Mouse (Mus musculus) embryonic facial prominence, embryonic 12.5 days (tissue): ENCODE measurements around the gene Hist2h2ab. TPM values are rescaled to one million over a fixed set of nuclear protein-coding genes. Genes with fewer than 3 reads are reported as not detected.
"Not testable (repeated sequence)": the region's sequence is repeated elsewhere in the genome, so short reads cannot be mapped to it uniquely, and the experiment has no call there.

Experiments used
- ATAC-seq: fragments of 200-750 bp; cut with Nextera tagmentation; 2 replicates; pipeline ENCODE4 v1.8.0; 2017; ENCODE audit not compliant: insufficient number of reproducible peaks, insufficient read depth, low FRiP score, low TSS enrichment
- H3K27ac ChIP-seq: fragments of 300-500 bp; sonication (generic); 2 replicates; pipeline ENCODE4 v1.5.1; 2016; ENCODE audit warnings: mild to moderate bottlenecking
- H3K27me3 ChIP-seq: fragments of 300-500 bp; sonication (generic); 2 replicates; pipeline ENCODE4 v1.6.1; 2016; ENCODE audit warnings: mild to moderate bottlenecking, moderate library complexity
- H3K36me3 ChIP-seq: fragments of 300-500 bp; sonication (generic); 2 replicates; pipeline ENCODE4 v1.6.1; 2016; ENCODE audit warnings: mild to moderate bottlenecking
- H3K4me1 ChIP-seq: fragments of 300-500 bp; sonication (generic); 2 replicates; pipeline ENCODE4 v1.6.1; 2016
- H3K4me2 ChIP-seq: fragments of 300-500 bp; sonication (generic); replicated peaks from 2 replicates; pipeline ENCODE4 v1.6.1; 2016; ENCODE audit warnings: mild to moderate bottlenecking, moderate library complexity
- H3K4me3 ChIP-seq: fragments of 300-500 bp; sonication (generic); 2 replicates; pipeline ENCODE4 v1.5.1; 2016; ENCODE audit warnings: mild to moderate bottlenecking
- H3K9ac ChIP-seq: fragments of 300-500 bp; sonication (generic); 2 replicates; pipeline ENCODE4 v1.6.1; 2016; ENCODE audit warnings: mild to moderate bottlenecking, moderate library complexity
- H3K9me3 ChIP-seq: fragments of 300-500 bp; sonication (generic); 2 replicates; pipeline ENCODE4 v1.6.1; 2016; ENCODE audit warnings: mild to moderate bottlenecking, moderate library complexity
- WGBS: fragments of 180-500 bp; shearing (Covaris S2); methylation state at CpG from one replicate; pipeline ENCODE4 v1.1.7; 2016; 5-methylcytosine and 5-hydroxymethylcytosine counted together
- polyA plus RNA-seq: library from polyadenylated mRNA; unstranded; fragments of >200 nt; fragmentation: Nextera tagmentation; extraction: Ambion mirVana; gene quantifications from 2 replicates; pipeline ENCODE4 v1.2.1, GENCODE M21; 2016

Gene Hist2h2ab
- polyA plus RNA-seq, 1 experiment from 2014 or later: 1.6 TPM

DNA sequence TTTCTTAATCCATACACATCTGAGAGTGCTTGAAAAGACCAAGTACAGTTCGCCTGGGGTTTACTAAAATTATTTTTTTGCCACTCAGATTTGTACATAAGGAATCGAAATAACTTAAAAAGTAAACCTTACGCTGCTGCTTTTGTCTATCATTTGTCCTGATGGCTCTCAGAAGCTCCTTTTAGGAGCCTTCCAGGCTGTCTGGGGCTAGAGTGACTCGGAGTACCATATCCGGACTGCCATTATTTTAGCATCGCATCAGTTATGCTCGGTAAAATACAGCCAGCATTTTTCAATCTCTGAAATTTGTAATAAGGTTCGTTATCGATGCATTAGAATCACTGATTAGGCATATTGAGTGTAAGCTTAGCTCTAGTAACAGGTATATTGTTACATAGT is 21.1 kb downstream of the Hist2h2ab start:
- H3K9me3 ChIP-seq: no peaks in the 10 kb centered on the region
- no peaks in the 10 kb centered on the region for H3K36me3 ChIP-seq
- peak overlapping the region; percentile 36; the same call in 1 of the 2 replicates for H3K9ac ChIP-seq
- WGBS: 78% methylated on average over 9 of the region's 9 CpGs
- peak overlapping the region; percentile 30 for H3K4me2 ChIP-seq
- no peaks in the 10 kb centered on the region for H3K27me3 ChIP-seq
- ATAC-seq: no peak
- no peak overlapping the region for H3K4me3 ChIP-seq
- peaks cover 32% of the 10 kb centered on the region for H3K4me1 ChIP-seq
- H3K27ac ChIP-seq: peak overlapping the region; percentile 90

DNA sequence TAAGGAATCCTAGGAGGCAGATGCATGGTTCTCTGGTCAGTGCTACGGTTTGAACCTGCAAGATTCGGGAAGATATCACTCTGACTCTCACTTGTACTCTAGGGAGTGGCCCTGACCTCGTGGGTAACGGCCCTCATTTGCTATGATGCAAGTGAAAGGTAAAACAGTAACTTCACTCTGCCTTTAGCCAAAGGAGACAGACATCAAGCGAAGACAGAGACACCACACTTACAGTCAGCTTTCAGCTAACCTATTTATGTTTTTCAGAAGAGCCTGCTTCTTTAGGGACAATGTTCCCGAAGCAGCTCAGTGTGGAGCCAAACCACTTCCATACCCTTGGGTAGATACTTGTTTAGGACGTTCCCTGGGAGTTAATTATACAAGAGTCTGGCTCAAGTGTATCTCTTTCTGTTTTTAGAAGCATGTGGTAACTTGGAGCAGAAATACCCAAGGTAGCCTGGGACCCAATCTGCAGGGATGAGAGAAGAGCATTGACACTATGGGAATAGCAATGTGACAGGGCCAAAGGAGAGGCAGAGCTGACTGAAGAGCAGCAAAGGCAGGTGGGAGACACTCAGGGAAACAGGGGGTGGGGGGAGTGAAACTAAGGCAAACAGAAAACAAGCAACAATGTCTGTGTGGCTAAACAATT is 24.4 kb downstream of the Hist2h2ab start:
- Histone ChIP-seq H3K36me3 (no peaks in the 10 kb centered on the region), H3K4me2 (peak overlapping the region; percentile 49), H3K27me3 (no peaks in the 10 kb centered on the region), H3K9me3 (no peaks in the 10 kb centered on the region), H3K27ac (peak overlapping the region; percentile 97), H3K9ac (peak overlapping the region; percentile 61), H3K4me1 (peaks cover 28% of the 10 kb centered on the region), H3K4me3 (0 out of 2 replicates have a peak overlapping the region, but pooled peaks have one; percentile 40)
- 80% methylated on average over 7 of the region's 7 CpGs for WGBS
- ATAC-seq: no peak

DNA sequence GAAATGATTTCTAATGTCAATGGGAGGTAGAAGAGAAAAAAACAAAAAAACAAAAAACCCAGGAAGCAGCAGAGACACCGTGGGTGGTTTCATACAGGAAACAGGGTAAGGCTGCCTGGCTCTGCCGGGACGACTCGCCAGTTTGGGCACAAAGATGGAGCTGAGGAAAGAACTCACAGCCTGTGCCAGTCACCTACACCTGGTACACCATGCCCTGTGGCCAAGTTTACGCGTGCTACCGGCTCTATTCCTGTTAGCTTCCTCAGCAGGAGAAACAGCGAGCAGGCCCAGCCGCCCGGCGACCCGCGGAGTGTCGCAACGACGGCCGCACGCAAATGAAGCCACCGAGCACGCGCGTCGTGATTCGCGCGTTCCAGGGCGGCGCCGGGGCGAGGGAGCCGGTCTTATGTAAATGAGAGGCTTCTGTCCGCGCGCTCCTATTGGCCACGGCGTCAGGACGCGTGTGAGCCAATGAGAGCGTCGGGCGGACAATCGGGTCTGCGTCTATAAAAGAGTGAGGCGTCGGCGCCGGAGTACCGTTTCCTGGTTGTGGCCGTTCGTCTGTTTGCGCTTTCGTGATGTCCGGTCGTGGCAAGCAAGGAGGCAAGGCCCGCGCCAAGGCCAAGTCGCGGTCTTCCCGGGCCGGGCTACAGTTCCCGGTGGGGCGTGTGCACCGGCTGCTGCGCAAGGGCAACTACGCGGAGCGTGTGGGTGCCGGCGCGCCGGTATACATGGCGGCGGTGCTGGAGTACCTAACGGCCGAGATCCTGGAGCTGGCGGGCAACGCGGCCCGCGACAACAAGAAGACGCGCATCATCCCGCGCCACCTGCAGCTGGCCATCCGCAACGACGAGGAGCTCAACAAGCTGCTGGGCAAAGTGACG is 25.6 kb downstream of the Hist2h2ab start, which contains the start of gene Hist2h2aa1:
Gene Hist2h2aa1, plus strand, starts transcription at position 495 of the 884 bp plus-strand sequence.
- ATAC-seq: peak; percentile 85
- H3K27me3 ChIP-seq, H3K9me3 ChIP-seq, H3K36me3 ChIP-seq: not testable (repeated sequence)
- H3K9ac ChIP-seq: peak within 1 kb of the TSS; percentile 61
- H3K4me1 ChIP-seq: peaks cover 29% of the 10 kb centered on the region
- H3K27ac ChIP-seq: peak within 1 kb of the TSS; percentile 97
- peak within 1 kb of the TSS; percentile 49 for H3K4me2 ChIP-seq
- peak within 1 kb of the TSS; percentile 40 for H3K4me3 ChIP-seq
- under 1% methylated on average over 38 of the region's 88 CpGs for WGBS

DNA sequence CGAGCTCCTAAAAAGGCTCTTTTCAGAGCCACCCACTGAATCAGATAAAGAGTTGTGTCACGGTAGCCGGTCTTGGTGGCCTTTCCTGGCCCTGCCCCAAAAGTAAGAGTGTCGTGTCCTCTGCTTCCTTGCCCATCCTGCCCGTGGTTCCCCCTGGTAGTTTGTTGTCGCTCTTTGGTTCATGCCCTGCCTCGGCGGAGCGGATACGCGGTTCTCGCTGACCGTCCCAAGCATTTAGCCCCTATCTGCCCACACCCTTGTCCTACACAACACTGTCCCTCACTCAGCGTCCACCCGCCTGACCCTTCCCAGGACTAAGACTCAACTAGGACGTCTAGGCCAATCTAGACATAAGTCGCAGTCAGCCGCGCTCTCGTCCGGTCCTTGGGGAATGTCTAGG is 26.4 kb downstream of the Hist2h2ab start:
- Histone ChIP-seq H3K27ac (peak overlapping the region; percentile 74; the same call in 1 of the 2 replicates), H3K4me1 (peaks cover 29% of the 10 kb centered on the region), H3K4me3 (peak overlapping the region; percentile 34)
- WGBS: under 1% methylated on average over 10 of the region's 21 CpGs
- H3K27me3 ChIP-seq, H3K9ac ChIP-seq, H3K36me3 ChIP-seq, H3K4me2 ChIP-seq, H3K9me3 ChIP-seq: not testable (repeated sequence)
- ATAC-seq: peak; percentile 12

DNA sequence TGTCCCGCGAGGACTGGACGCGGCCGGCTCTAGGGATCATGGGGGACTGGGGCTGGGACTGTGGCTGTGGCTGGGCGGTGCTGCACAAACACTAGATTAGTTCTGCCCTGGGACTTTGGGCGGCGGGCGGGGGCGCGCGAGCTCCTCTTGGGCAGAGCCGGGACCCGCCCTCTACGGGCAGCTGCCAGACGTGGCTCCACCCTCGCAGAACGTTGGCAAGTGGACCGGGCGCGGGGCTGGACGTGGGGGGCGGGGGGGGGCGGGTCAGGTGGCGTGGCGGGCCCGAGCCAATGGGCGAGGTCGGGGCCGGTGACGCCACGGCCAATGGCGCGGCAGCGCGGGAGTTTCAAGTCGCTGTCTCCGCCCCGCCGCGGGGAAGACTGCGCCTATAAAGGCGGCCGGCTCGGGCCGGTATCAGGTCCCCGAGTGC is 26.8 kb downstream of the Hist2h2ab start, which contains the start of gene Hist2h3c1:
Gene Hist2h3c1, plus strand, starts transcription at position 259 of the 430 bp plus-strand sequence.
- peaks cover 29% of the 10 kb centered on the region for H3K4me1 ChIP-seq

DNA sequence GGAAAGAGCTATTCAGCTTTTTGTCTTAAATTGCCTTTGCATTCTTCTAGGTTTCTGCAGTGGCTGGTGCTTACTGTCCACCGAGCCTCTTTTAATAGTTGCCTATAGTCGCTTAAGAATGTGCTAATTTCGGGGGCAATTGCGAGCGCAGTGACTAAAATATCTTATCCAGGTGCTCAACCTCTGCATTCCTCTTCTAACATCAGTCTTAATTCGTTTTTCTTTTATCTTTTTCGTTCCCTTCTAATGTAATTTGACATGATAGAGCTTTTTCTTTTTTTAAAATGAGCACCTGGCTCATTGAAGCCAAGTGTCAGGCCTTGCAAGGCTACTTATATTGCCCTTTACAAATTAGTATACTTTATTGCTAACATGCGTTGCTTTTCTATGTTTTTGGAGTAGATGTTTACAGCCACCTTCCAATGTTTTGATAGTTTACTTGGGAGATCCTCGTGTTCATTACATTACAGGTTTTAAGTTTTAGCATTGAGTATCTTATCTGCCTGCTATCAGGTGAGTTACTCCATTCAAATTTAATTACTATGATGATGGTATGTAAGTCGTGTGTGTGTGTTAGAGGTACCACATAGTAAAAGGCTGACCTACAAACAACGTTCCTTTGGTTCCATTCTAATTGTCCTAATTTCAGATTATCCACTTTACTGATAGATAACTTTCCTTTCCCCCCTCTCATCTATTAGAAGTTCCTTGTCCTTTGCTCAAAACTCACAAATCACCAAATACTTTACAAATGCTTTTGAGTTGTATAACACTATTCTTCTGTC is 27.9 kb downstream of the Hist2h2ab start:
- Histone ChIP-seq H3K36me3 (no peaks in the 10 kb centered on the region), H3K4me2 (peak overlapping the region; percentile 50), H3K9me3 (no peaks in the 10 kb centered on the region), H3K9ac (peak overlapping the region; percentile 52), H3K4me3 (peak overlapping the region; percentile 39), H3K4me1 (peaks cover 27% of the 10 kb centered on the region), H3K27me3 (no peaks in the 10 kb centered on the region), H3K27ac (peak overlapping the region; percentile 70)
- 2% methylated on average over 11 of the region's 11 CpGs for WGBS
- no peak for ATAC-seq

More for the DNA sequence above, 26.8 kb downstream of the Hist2h2ab start, which contains the start of gene Hist2h3c1:
- H3K36me3 ChIP-seq, H3K9me3 ChIP-seq, H3K27me3 ChIP-seq: not testable (repeated sequence)
- Histone ChIP-seq H3K4me3 (peak within 1 kb of the TSS; percentile 39), H3K27ac (peak within 1 kb of the TSS; percentile 74), H3K9ac (peak within 1 kb of the TSS; percentile 52), H3K4me2 (peak within 1 kb of the TSS; percentile 50)
- WGBS: no CpG with 5 or more reads among the region's 47 CpGs
- ATAC-seq: peak; percentile 92

DNA sequence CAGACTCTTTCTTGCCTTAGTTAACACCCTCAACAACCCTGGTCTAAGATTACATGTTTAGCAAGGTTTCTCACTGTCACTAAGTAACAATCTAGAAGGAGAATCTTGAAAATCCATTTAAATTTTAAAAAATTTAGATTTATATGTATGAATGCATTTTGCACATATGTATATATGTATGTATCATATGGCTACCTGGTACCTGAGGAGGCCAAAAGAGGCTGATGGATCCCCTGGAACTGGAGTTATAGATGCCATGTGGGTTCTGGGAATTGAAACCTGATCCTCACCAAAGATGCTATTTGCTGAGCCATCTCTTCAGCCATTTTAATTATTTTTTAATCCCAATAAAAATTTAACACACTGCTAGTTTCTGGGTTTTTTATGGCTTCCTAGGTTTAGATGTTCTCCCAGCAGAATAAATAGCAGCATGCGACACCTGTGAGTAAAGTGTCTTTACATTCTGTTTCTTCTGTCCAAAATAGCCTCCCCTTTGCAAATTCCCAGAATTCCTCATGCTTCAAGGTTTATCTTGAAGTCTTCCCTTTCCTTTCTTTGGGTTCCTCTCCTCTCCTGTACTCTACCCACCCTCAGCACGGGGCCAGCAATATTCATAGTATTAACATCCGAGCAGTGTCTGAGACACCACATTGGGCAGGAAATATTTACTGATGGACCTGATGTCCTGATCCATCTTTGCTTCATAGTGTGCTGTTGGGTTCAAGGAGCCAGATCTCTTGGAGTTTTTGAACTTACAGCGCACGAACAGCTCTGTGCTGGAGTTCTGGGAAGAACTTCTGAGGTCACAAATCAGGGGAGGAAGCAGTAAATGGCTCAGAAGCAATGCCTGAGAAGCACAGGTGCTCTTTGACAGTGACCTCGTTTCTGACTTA is 28.7 kb downstream of the Hist2h2ab start:
- H3K27me3 ChIP-seq: no peaks in the 10 kb centered on the region
- peak overlapping the region; percentile 39 for H3K4me3 ChIP-seq
- H3K4me1 ChIP-seq: peaks cover 27% of the 10 kb centered on the region
- ATAC-seq: no peak
- H3K9me3 ChIP-seq: no peaks in the 10 kb centered on the region
- WGBS: 54% methylated on average over 6 of the region's 6 CpGs
- H3K36me3 ChIP-seq: no peaks in the 10 kb centered on the region
- H3K9ac ChIP-seq: peak overlapping the region; percentile 52
- H3K4me2 ChIP-seq: peak overlapping the region; percentile 50
- H3K27ac ChIP-seq: peak overlapping the region; percentile 70

DNA sequence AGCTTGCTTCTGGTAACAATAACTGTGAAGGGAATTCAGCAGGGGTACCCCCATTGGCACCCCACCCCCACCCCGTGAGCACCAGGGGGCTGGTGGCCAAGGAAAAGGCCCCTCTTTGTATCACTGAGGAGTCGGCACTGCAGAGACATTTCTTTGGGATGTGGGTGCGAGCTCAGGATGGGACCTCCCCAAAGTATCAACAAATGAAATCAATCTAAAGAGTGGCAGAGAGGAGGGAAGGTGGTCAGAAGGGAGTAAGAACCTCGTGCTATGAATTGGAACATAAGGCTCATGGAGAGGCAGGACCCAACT is 29.3 kb downstream of the Hist2h2ab start:
- Histone ChIP-seq H3K27me3 (no peaks in the 10 kb centered on the region), H3K4me1 (peaks cover 24% of the 10 kb centered on the region), H3K9me3 (no peaks in the 10 kb centered on the region), H3K4me2 (peak overlapping the region; percentile 50), H3K9ac (0 out of 2 replicates have a peak overlapping the region, but pooled peaks have one; percentile 15), H3K4me3 (peak overlapping the region; percentile 39; the same call in 1 of the 2 replicates), H3K27ac (0 out of 2 replicates have a peak overlapping the region, but pooled peaks have one; percentile 63), H3K36me3 (no peaks in the 10 kb centered on the region)
- ATAC-seq: no peak
- 55% methylated on average over 4 of the region's 4 CpGs for WGBS

DNA sequence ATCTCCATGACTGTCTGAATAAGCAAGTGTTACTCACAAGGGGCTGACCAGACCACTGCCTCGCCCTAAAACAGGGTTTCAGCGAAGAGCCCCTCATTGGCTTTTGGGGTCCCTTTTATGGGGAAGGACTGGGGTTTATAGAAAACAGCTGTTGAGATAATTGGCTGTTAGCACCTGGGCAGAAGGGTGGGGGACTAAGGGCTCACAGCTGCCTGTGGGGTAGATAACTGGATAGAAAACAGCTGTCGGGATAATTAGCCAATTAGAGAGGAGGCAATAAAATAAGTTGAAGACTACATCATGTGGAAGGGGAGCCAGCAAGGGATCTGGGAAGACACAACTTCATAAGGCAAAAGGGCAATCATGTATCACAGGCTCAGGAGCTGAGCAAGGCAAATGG is 31.2 kb downstream of the Hist2h2ab start:
- Histone ChIP-seq H3K9ac (no peak overlapping the region), H3K36me3 (no peaks in the 10 kb centered on the region), H3K4me3 (no peak overlapping the region), H3K4me2 (no peak overlapping the region), H3K27ac (no peak overlapping the region), H3K4me1 (peaks cover 16% of the 10 kb centered on the region), H3K9me3 (no peaks in the 10 kb centered on the region), H3K27me3 (no peaks in the 10 kb centered on the region)
- WGBS: 55% methylated on average over 3 of the region's 3 CpGs
- ATAC-seq: no peak

DNA sequence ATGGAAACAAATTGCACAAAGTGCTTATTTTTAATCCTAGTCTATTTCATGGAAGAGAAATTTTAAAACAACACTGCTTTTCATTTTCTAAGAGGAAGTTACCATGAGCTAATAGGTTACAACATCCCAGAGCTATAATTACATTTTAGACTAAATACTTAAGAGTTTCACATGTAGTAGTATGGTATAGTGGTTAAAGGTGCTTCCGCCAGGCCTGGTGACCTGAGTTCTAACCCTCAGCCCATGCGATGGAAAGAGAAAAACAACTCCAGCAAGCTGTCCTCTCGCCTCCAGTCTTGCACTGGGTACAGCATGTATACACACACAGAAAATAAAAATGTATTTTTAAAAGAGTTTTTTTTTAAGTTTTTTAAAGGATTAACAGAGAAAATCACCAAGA is 32.1 kb downstream of the Hist2h2ab start:
- 92% methylated on average over 3 of the region's 3 CpGs for WGBS

More for the DNA sequence above, 32.1 kb downstream of the Hist2h2ab start:
- Histone ChIP-seq H3K27ac (no peak overlapping the region), H3K9ac (no peak overlapping the region), H3K27me3 (no peaks in the 10 kb centered on the region), H3K9me3 (no peaks in the 10 kb centered on the region), H3K4me3 (no peak overlapping the region), H3K36me3 (no peaks in the 10 kb centered on the region), H3K4me1 (peaks cover 16% of the 10 kb centered on the region), H3K4me2 (no peak overlapping the region)
- no peak for ATAC-seq
